Mouse (Mus musculus) cerebral cortex, adult 2 months (tissue): ENCODE measurements around the gene Fam180a.

Source experiments
- WGBS: fragments of 180-500 bp; shearing (Covaris S2); methylation state at CpG from one replicate; pipeline ENCODE4 v1.1.7; 2018; 5-methylcytosine and 5-hydroxymethylcytosine counted together

Gene Fam180a

DNA sequence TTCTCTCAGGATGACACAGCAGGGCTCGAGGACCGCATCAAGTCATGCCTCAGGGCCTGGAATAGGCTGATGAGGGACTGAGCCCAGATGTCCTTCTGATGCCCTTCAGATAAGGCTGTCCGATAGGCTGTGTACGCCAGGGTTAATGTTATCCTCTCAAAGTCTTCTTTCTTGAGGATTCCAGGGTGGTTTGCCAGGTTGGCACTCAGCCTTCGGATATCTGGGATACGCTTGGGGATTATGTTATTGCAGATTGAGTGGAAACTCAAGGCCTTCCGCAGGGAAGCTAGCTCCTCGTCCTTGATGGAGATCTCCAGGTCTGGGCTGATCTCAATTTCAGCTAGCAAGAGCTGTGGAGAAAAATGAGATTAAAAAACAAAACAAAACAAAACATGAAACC is 12.4 kb downstream of the Fam180a start:
- WGBS = 94% methylated on average over 8 of the region's 8 CpGs

- 81% methylated on average over 7 of the region's 7 CpGs for WGBS
Measured at GRCm38 (mm10) chr6:35309406-35309805, 16.5 kb downstream of the Fam180a start.

DNA sequence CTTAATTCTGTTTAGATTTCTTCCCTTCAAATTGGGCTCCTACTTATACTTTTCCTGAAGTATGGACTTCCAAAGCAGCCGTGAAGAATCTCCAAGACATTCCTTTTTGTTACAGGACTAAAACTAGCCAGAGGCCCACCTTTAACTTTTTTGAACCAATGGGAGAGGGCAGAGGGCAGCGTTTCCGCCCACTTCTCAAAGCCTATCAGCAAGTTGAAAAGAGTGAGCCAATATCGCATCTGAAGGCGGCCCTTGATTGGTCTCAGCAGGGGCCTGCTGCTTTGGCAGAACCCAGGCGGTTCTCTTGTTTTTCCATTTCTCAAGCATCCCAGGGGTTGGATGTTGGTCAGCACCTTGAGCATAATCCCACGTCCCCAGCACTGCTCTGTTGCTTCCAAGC is 17.9 kb downstream of the Fam180a start, which contains the start of gene Slc13a4:
TSS of gene Slc13a4 (minus strand) at position 95 of the 400 bp plus-strand sequence.
- WGBS = 63% methylated on average over 7 of the region's 7 CpGs

DNA sequence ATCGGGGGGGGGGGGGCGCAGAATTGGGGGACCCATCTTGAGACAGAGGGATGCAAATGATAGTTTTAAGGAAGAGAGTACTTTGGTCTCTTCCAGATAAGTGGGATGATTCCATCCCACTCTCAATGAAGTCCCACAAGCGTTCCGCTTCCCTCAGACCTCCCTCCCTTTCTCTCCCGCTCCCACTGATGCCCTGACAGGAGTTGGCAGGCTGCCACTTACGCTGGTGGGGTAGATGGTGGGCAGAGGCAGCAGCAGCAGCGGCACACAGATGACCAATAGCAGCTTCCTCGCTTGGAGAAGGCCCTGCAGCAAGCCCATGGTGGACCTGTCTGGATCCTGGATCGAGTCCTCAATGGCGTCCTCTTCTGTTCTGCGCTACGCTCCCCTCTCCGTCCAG is 18.8 kb downstream of the Fam180a start:
- 63% methylated on average over 13 of the region's 13 CpGs for WGBS

GRCm38 (mm10) chr6:35303355-35303900 is 22.5 kb downstream of the Fam180a start:
- 74% methylated on average over 11 of the region's 11 CpGs for WGBS

DNA sequence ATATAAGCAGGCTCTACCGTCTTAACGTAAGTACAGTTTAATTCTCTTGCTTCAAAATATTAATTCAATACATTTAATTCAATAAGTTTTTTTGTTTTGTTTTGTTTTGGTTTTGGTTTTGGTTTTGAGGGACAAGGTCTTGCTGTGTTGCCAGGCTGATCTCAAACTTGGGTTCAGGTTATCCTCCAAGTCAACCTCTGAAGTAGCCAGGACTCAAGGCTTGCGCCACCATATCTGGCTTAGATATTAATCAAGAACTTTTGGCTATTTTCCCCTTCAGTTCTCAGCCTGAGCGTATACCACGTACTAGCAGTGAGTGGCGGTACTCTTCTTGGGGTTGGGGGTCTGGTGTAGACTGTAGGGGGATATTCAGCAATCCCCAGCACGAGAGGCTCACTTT is 23.4 kb downstream of the Fam180a start:
- WGBS = 96% methylated on average over 7 of the region's 7 CpGs

DNA sequence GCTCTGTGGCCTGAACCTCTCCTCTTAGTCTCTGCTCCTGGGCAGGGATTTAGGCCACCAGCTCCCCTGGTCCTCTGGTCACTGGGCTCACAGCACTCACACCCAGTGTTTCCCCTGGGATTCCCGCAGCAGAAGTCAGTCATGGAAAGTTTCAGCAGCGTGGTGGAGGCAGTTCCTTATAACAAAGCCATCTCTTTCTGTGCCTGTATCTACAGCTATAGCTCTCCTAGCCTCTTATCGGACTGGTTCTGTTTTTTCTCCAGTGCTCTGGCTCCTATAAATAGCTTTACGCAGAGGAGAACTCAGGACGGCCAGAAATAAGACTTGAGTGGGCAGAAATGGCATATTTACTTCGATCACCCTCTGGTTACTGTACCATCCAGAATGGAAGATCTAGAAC is 27.6 kb downstream of the Fam180a start:
- 46% methylated on average over 6 of the region's 6 CpGs for WGBS

GRCm38 (mm10) chr6:35297516-35298227 is 28.3 kb downstream of the Fam180a start:
- 95% methylated on average over 7 of the region's 7 CpGs for WGBS

DNA sequence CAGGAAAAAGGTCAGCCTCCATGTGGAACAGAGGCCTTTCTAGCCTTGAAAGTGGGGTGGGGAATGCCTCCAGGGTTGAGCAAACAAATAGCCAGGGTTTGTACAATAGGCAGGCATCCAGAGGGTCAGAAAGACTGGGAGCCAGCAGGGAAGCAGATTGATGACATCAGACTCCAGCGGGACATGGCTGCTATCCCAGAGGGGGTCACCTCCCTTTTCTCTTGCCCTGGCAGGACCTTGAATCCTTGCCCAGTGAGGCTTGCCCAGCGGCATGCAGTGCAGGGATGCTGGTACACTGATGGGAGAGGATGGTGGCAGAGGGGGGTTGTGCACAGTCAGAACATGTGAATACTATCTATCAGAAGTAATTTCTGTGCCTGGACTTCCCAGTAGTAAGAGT is 28.9 kb downstream of the Fam180a start:
- WGBS = 43% methylated on average over 2 of the region's 2 CpGs

DNA sequence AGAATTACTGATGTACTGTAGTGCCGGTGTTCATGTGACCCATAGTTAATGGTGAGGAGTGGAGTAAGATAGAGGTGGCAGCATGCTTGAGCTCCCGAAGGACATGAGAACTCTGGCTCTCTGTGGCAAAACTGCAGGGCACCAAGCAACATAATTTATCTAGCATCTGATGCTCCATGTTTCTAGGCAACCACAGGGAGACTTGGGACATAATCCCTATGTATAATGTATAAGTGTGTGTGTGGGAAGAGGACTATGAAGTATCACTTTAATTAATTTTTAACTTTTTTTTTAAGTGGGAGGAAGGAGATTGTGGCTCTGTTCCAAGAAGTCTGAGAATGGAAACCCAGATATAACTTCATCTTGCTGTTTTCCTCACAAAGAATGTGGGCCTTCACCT is 31.0 kb downstream of the Fam180a start:
- WGBS = 73% methylated on average over 2 of the region's 2 CpGs

DNA sequence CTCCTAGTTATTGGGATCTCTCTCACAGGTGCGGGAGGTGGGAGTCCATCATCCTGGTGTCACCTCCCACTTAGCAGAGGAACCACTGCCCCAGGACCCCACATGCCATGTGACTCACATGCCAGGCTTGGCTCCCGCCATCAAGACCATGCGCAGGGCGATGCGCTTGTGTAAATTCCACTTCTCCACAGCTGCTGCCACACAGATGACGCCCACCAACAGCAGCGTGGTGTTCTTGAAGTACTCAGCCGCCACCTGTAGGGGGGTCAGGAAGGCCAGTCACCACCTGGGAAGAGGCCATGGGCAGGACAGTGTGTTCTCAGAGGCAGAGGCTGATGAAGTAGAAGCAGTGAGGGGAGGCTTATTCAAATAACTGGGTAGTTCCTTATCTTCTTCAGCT is 36.3 kb downstream of the Fam180a start:
- 89% methylated on average over 8 of the region's 8 CpGs for WGBS

DNA sequence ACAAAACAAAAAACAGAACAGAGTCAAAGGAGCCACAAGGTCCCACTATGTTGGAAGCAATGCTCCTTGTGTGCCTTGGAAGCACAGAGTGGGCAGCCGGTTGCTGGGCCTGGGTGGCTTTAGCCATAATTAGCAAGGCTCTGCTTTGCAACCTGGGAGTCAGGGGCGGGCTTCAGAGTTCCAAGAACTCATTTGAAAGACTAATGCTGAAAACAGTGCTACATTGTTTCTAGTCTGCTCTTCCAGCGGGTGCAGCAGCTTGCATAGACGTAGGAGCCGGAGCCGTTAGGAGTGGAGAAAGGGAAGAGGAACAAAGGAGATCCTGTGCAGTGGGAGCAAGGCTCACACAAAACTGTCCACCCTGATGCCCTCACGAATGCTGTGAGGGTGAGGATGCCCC is 37.0 kb downstream of the Fam180a start:
- 35% methylated on average over 7 of the region's 7 CpGs for WGBS

DNA sequence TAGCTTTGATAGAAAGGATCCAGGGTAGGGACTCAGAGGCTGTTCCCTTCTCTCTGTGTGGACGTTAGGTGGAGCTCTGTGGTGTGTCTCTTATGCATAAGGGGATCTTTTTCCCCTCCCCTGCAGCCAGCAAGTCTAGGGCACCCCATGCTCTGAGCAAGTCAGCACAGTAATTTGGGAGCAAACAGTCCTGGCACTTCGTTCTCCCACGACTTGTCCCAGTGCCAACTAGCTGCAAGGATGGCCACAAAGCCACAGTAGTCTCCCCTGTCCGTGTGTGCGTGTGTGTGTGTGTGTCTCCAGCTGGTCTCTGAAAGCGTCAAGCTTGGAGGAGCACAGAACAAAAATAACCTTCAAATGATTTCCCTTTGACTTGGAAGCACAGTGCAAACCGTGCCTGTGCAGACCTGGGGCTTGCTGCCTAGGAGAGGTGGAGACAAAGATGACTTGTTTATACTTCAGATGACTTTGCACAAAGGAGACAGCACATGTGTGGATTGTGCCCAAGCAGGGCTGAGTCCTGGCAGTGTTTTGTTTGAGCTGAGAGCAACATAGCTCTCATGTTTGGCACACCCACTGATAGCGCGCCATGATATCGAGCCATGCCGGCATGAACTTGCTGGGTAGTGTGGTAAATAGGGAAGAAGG is 37.7 kb downstream of the Fam180a start:
- 32% methylated on average over 11 of the region's 11 CpGs for WGBS

GRCm38 (mm10) chr6:35279306-35279705 is 46.6 kb downstream of the Fam180a start:
- 83% methylated on average over 10 of the region's 10 CpGs for WGBS

DNA sequence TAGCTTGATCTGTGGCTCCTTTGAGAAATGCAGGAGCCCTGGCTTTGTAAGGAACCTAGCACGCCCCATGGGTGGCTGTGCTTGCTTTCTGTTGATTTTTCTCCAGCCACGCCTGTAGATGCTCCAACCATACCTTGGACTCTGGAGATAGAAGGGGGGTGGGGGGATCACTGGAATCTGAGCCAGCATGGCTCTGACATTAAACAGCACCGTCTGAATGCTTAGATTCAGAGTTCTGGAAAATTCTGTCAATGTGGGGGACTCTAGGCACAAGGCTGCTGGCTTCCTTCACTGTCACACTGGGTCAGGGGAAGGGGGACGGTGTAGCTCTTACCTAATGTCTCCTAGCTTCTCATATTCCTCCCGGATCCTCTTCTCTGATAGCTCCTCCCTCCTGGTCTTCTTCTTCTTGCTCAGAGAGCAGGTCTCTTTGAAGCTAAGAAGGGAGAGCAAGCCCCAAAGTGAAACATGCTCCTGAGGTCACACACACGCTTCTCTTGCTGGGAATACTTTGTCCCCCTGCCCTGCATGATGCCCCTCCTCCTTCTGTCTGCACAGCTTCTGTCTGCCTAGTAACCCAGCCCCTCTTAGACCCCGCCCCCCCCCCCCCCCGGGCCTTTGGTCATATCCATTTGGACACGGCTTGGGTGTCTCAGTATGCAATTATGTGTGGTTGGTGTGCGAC is 47.9 kb downstream of the Fam180a start:
- WGBS = 73% methylated on average over 10 of the region's 10 CpGs

DNA sequence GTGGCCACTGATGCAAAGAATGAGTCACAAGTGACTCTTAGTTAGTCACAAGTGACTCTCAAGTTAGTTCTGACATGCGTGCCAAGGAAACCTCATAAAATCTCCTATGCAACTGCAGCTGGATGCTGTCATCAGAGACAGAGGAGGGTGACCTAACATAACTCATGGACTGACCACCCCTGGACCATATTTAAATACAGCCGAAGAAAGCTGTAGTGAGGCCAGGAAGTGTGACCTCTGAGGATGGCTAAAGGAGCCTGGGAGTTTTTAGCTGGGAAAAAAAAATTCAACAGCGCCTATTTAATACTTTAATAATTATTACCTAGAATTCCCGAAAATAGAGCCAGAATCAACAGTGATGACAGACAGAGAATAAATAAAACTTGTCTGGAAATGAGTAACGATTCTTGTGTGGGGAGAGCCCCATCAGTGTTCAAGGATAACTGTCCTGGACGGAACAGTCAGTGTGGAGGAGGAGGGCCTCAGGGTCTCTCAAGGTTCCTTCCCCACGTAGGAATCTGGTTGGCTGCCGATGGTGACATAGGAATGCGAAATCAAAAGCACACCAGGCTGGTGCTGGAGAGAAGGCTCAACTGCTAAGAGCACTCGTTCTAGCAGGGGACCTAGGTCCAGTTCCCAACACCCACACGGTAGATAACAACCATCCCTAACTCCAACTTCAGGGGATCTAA is 52.4 kb downstream of the Fam180a start:
- WGBS = 92% methylated on average over 11 of the region's 11 CpGs

DNA sequence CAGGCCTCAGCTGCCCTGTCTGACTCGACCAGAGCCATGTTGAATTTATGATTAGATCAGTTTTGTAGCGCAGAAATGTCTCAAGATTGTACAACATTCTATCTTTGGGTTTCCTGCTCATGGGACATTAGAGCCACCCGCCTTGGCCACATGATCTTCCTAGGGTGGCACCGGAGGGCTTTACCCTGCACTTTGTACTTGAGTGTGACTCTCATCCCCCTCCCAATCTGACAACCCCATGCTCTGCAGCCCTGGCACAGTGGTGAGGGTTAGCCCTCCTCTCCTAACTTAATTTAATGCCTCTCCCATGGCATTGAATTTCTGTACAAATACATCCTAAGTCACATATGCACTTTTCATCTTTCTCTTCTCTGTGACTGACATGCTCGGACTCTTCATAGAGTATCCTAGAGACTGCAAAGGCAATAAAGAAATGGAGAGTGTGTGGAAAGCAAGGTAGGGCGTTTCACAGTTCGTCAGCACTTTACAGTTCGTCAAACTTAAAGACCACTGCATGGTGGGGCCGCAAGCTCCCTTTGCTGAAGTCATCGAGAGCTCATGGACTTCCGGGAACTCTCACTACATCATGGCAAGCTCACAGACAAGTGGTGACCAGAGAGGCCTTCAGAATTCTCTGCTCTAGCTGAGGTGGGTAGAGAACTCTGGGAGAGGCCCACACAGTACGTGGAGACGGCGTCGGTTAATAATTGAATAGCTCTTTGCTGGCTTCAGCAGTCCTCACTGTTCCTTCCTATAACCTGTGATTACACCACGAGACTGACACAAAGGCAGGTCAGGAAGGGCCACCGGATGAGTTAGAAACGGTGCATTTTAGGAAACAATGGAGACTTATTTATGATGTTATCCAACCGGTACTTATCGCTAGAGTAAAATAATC is 53.8 kb downstream of the Fam180a start:
- WGBS = 88% methylated on average over 20 of the region's 20 CpGs

DNA sequence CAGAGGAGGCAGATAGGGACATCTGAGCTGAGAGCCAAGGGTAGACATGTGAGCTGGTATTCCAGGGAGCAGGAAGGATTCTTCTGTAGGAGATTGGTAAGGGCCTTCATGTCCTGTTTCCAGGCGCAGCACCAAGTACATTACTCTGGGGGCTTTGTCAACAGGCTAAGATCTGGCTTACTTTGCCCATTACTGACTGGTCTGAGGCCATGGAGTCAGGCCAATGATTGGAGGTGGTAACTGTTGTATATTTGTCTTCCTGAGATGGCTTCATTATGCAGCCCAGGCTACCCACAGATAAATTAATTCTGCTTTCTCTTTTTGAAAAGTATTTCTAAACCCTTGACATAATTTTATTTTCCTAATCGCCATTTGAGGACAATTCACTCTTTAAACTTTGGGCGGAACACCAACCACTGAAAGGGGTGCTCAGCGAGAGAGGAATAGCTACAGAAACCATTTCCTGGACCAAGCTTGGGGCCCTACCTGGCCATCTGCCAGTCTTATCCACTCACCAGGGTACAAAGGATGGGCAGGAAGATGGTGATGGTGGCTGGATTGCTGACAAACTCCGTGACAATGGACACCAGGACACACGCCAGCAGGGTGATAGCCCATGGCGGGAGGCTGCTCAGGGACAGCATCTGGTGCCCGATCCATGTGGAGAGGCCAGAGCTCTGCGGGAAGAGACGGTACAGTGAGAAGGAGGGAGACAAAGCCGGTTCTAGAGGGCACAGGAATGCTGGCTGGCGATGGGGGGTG is 54.7 kb downstream of the Fam180a start:
- WGBS = 60% methylated on average over 12 of the region's 12 CpGs

- 82% methylated on average over 13 of the region's 13 CpGs for WGBS
Measured at GRCm38 (mm10) chr6:35269643-35270042, 56.3 kb downstream of the Fam180a start.

GRCm38 (mm10) chr6:35268711-35269110 is 57.2 kb downstream of the Fam180a start:
- WGBS = 94% methylated on average over 13 of the region's 13 CpGs
